Mouse (Mus musculus): Measurements from ENCODE around the gene Arhgap42.

DNA sequence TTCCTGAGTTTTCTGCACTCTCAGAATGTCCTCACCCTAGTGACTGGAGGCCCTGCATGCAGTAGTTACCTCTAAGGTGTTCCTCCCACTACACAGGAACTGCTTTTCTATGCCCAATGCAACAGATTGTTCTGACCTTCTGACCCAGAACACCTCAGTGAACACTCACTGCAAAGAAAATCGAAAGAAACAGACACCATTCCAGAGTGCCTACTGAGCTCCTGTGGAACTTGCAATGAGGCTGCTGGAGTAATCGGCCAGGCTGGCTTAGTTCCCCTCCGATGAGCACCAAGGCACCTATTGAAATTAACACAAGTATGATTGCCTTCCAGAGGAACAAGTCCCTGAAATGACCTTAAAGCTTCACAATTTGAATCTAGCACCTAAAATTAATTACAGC is 9.2 kb downstream of the Arhgap42 start:
- TF ChIP-seq POLR2A (IDR thresholded peaks at IDR 0.05; ENCODE audit: insufficient read depth, low read depth, low read length) (no peak), CTCF (IDR thresholded peaks at IDR 0.05; ENCODE audit: insufficient read depth, low read depth, low read length) (no peak)
